Mouse (Mus musculus) right cerebral cortex, postnatal 36 days (tissue): ENCODE measurements around the gene Tmem8.
"Not testable (repeated sequence)": the region's sequence is repeated elsewhere in the genome, so short reads cannot be mapped to it uniquely, and the experiment has no call there.

Source experiments
- DNase-seq, 2 experiments: peaks; one replicate each; pipeline ENCODE4 v3.0.0; 2022; ENCODE audit warnings: low spot score in 2 of 2, mixed read lengths in 1 of 2

The Tmem8 gene

GRCm38 (mm10) chr17:26113181-26113948 lies at the start of gene Tmem8:
Tmem8 (plus strand) TSS chr17:26113299.
- peak in 1 of 2 experiments; percentile 63 for DNase-seq

GRCm38 (mm10) chr17:26064916-26065315 lies 48.2 kb upstream of the Tmem8 start:
- DNase-seq, result no peak

GRCm38 (mm10) chr17:26066488-26067020 lies 46.5 kb upstream of the Tmem8 start:
- DNase-seq, result no peak

GRCm38 (mm10) chr17:26068024-26068830 lies 44.9 kb upstream of the Tmem8 start:
- no peak for DNase-seq

- DNase-seq, result peak; percentile 73 to 75
Observed at GRCm38 (mm10) chr17:26068831-26069739, 44.0 kb upstream of the Tmem8 start, which contains the start of gene Rab11fip3. Rab11fip3 (minus strand) TSS chr17:26069555.

GRCm38 (mm10) chr17:26070136-26070535 lies 43.0 kb upstream of the Tmem8 start:
- no peak for DNase-seq

- DNase-seq, result peak; percentile 71 to 79
Observed at GRCm38 (mm10) chr17:26075246-26075645, 37.9 kb upstream of the Tmem8 start.

- DNase-seq, result no peak
Observed at GRCm38 (mm10) chr17:26078851-26079250, 34.2 kb upstream of the Tmem8 start.

- DNase-seq, result no peak
Observed at GRCm38 (mm10) chr17:26080867-26081266, 32.2 kb upstream of the Tmem8 start.

GRCm38 (mm10) chr17:26087059-26087564 lies 26.0 kb upstream of the Tmem8 start:
- DNase-seq, result no peak

- peak; percentile 81 to 83 for DNase-seq
Observed at GRCm38 (mm10) chr17:26089905-26090632, 23.0 kb upstream of the Tmem8 start, which contains the start of gene Decr2. Decr2 (minus strand) TSS chr17:26090337.

- no peak for DNase-seq
Observed at GRCm38 (mm10) chr17:26094531-26095110, 18.5 kb upstream of the Tmem8 start.

GRCm38 (mm10) chr17:26095121-26095740 lies 17.9 kb upstream of the Tmem8 start, which contains the start of gene Nme4:
Nme4 (minus strand) TSS chr17:26095602.
- DNase-seq, result peak; percentile 55

GRCm38 (mm10) chr17:26098461-26098860 lies 14.6 kb upstream of the Tmem8 start:
- DNase-seq, result no peak

GRCm38 (mm10) chr17:26099316-26099715 lies 13.8 kb upstream of the Tmem8 start:
- not testable (repeated sequence) for DNase-seq

GRCm38 (mm10) chr17:26100166-26100565 lies 12.9 kb upstream of the Tmem8 start:
- no peak for DNase-seq

GRCm38 (mm10) chr17:26101478-26101877 lies 11.6 kb upstream of the Tmem8 start:
- no peak for DNase-seq

GRCm38 (mm10) chr17:26105619-26106018 lies 7.5 kb upstream of the Tmem8 start:
- no peak for DNase-seq

GRCm38 (mm10) chr17:26110156-26110555 lies 2.9 kb upstream of the Tmem8 start:
- DNase-seq, result no peak
